Mouse (Mus musculus): Measurements from ENCODE around the gene Ercc4.

GRCm38 (mm10) chr16:13141220-13141619, 31.7 kb downstream of the Ercc4 start:
- TF ChIP-seq CTCF (IDR thresholded peaks at IDR 0.05; ENCODE audit: low read depth) (no peak), EP300 (optimal IDR thresholded peaks at IDR 0.05) (no peak)

All from stomach, postnatal 0 days (tissue).